Mouse (Mus musculus) heart, adult 2 months (tissue): Measurements from ENCODE around the gene Lins1. TPM values are rescaled to one million over a fixed set of nuclear protein-coding genes. Genes with fewer than 3 reads are reported as not detected.

Experiments
- DNase-seq, 2 experiments: peaks; one replicate each; pipeline ENCODE4 v3.0.0; 2021
- H3K27ac ChIP-seq: fragments of 200-600 bp; 2 replicates; pipeline ENCODE4 v1.8.1; 2022
- H3K27me3 ChIP-seq: fragments of 200-500 bp; 2 replicates; pipeline ENCODE4 v1.6.1; 2012; ENCODE audit warnings: mild to moderate bottlenecking, low read length, inconsistent platforms, mixed read lengths; ENCODE audit not compliant: control insufficient read depth, insufficient read depth
- H3K36me3 ChIP-seq: fragments of 200-500 bp; 2 replicates; pipeline ENCODE4 v1.6.1; 2012; ENCODE audit warnings: low read length, inconsistent platforms; ENCODE audit not compliant: control insufficient read depth, insufficient read depth
- H3K4me1 ChIP-seq: fragments of 200-500 bp; 2 replicates; pipeline ENCODE4 v1.6.1; 2011; ENCODE audit warnings: low read length; ENCODE audit not compliant: control insufficient read depth, insufficient read depth
- H3K4me3 ChIP-seq: fragments of 200-600 bp; 2 replicates; pipeline ENCODE4 v1.8.1; 2022
- H3K79me2 ChIP-seq: fragments of 200-500 bp; replicated peaks from 2 replicates; pipeline ENCODE4 v1.6.1; 2012; ENCODE audit warnings: mild to moderate bottlenecking, inconsistent platforms, low read length, moderate library complexity, mixed read lengths; ENCODE audit not compliant: control insufficient read depth, insufficient read depth
- H3K9ac ChIP-seq: fragments of 200-500 bp; 2 replicates; pipeline ENCODE4 v1.6.1; 2012; ENCODE audit warnings: low read depth, mild to moderate bottlenecking, control low read depth, inconsistent platforms, low read length, mixed read lengths
- CTCF ChIP-seq: fragments of 200-600 bp; IDR thresholded peaks from 2 replicates; pipeline ENCODE4 v1.8.1; 2022; ENCODE audit warnings: antibody characterized with exemption, mild to moderate bottlenecking, moderate library complexity
- EP300 ChIP-seq: fragments of 200-500 bp; IDR thresholded peaks from 2 replicates; pipeline ENCODE4 v1.6.1; 2011; ENCODE audit warnings: low read depth, low read length, control low read depth; ENCODE audit not compliant: insufficient read depth
- POLR2A ChIP-seq: fragments of 200-500 bp; IDR thresholded peaks from 2 replicates; pipeline ENCODE4 v1.6.1; 2011; ENCODE audit warnings: mild to moderate bottlenecking, low read depth, low read length, control low read depth; ENCODE audit not compliant: insufficient read depth
- WGBS: fragments of 180-500 bp; shearing (Covaris S2); methylation state at CpG from one replicate; pipeline ENCODE4 v1.1.7; 2018; 5-methylcytosine and 5-hydroxymethylcytosine counted together
- intact Hi-C: fragments of 180-260 bp; cut with DNase I; formaldehyde crosslinking; loops from one replicate; pipeline ENCODE4 v1.15.1; 2025
- polyA plus RNA-seq: library from polyadenylated mRNA; depleted of rRNA; stranded (reverse); fragments of >200 nt; gene quantifications from 2 replicates; pipeline ENCODE4 v1.2.3, GENCODE M21; 2012
- total RNA-seq, 2 experiments: library from RNA; stranded (reverse); gene quantifications; 2 replicates each; pipeline ENCODE4 v1.2.3; 2021

The Lins1 gene
- total and polyA plus RNA-seq, 3 experiments, result 3.0 to 3.5 (median 3.2) TPM

GRCm38 (mm10) chr7:66711166-66711565 is 21.5 kb downstream of the Lins1 start:
- Histone ChIP-seq H3K27me3 (no peaks in the 10 kb centered on the region), H3K79me2 (no peaks in the 10 kb centered on the region), H3K4me1 (no peaks in the 10 kb centered on the region), H3K36me3 (no peaks in the 10 kb centered on the region), H3K4me3 (no peak overlapping the region), H3K9ac (no peak overlapping the region), H3K27ac (no peak overlapping the region)
- no peak for TF ChIP-seq EP300
- TF ChIP-seq POLR2A, result no peak
- TF ChIP-seq CTCF, result peak; percentile 68
- intact Hi-C loops, result loop anchor here (1.0 to 5.0 kb wide), 3 partner anchors 128 to 921 kb away; partner anchors contain the start of gene Adamts17
- DNase-seq, result no peak
- WGBS, result 21% methylated on average over 2 of the region's 2 CpGs

- 91% methylated on average over 4 of the region's 4 CpGs for WGBS
- Histone ChIP-seq H3K9ac (no peak overlapping the region), H3K4me1 (no peaks in the 10 kb centered on the region), H3K36me3 (no peaks in the 10 kb centered on the region), H3K4me3 (no peak overlapping the region), H3K27ac (no peak overlapping the region), H3K27me3 (no peaks in the 10 kb centered on the region), H3K79me2 (no peaks in the 10 kb centered on the region)
- TF ChIP-seq EP300, result no peak
- TF ChIP-seq CTCF, result no peak
- TF ChIP-seq POLR2A, result no peak
- intact Hi-C loops, result no loop called here
- no peak for DNase-seq
These were observed 34.8 kb downstream of the Lins1 start for GRCm38 (mm10) chr7:66724514-66724913.

- Histone ChIP-seq H3K79me2 (no peaks in the 10 kb centered on the region), H3K27me3 (no peaks in the 10 kb centered on the region), H3K9ac (no peak overlapping the region), H3K36me3 (no peaks in the 10 kb centered on the region), H3K27ac (no peak overlapping the region), H3K4me3 (no peak overlapping the region), H3K4me1 (no peaks in the 10 kb centered on the region)
- DNase-seq, result no peak
- TF ChIP-seq CTCF (no peak), POLR2A (no peak), EP300 (no peak)
- intact Hi-C loops, result no loop called here
- WGBS, result 65% methylated on average over 6 of the region's 6 CpGs
These were observed 35.3 kb downstream of the Lins1 start for GRCm38 (mm10) chr7:66724954-66725353.

DNA sequence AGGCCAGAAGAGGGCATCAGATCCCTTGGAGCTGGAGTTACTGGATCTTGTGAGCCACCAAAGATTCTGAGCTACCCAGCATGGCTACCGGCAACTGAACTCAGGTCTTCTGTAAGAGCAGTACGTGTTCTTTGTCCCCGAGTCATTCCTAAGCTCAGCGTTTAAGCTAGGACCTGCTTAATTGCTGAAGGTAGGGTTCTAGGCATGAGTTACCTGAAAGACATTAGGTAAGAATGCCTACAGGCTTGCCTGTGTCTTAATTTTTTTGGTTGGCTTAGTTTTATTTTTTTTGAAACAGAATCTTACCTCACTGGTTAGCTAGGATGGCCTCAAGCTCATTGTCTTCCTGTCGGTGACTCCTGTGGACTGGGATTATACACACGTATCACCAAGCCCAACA is 38.4 kb downstream of the Lins1 start:
- intact Hi-C loops, result no loop called here
- Histone ChIP-seq H3K4me3 (no peak overlapping the region), H3K9ac (no peak overlapping the region), H3K4me1 (no peaks in the 10 kb centered on the region), H3K36me3 (no peaks in the 10 kb centered on the region), H3K79me2 (no peaks in the 10 kb centered on the region), H3K27ac (no peak overlapping the region), H3K27me3 (no peaks in the 10 kb centered on the region)
- no peak for DNase-seq
- 92% methylated on average over 6 of the region's 6 CpGs for WGBS
- no peak for TF ChIP-seq EP300
- no peak for TF ChIP-seq POLR2A
- no peak for TF ChIP-seq CTCF

- intact Hi-C loops, result no loop called here
- no peak overlapping the region for H3K27ac ChIP-seq
- no peaks in the 10 kb centered on the region for H3K4me1 ChIP-seq
- whole genome bisulfite sequencing, result 77% methylated on average over 2 of the region's 2 CpGs
- no peak for DNase-seq
- no peaks in the 10 kb centered on the region for H3K27me3 ChIP-seq
- no peaks in the 10 kb centered on the region for H3K36me3 ChIP-seq
- H3K4me3 ChIP-seq, result no peak overlapping the region
- H3K9ac ChIP-seq, result no peak overlapping the region
- H3K79me2 ChIP-seq, result no peaks in the 10 kb centered on the region
- no peak for TF ChIP-seq EP300
- no peak for TF ChIP-seq CTCF
- no peak for TF ChIP-seq POLR2A
These were observed 39.5 kb downstream of the Lins1 start for GRCm38 (mm10) chr7:66729232-66729631.

DNA sequence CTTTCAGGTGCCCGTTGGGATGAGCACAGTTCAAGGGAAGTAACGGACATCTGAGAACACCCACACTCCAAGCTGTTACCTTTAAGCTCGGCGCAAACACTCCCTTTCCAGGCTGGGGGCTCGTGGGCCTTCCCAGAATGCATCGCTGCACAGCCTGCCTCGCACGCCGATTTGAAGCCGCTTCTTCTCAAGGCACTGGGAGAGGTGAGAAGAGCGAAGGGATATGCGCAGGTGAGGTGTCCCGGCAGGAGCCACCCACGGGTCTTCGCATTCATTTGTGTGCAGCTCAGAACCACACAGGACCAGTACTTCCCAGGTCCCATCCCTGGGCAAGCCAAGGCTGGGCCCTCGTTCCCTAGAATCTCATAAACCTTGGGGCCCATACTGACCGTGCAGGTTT is 43.7 kb downstream of the Lins1 start:
- no peak for TF ChIP-seq CTCF
- no peak for TF ChIP-seq EP300
- TF ChIP-seq POLR2A, result no peak
- no peak overlapping the region for H3K9ac ChIP-seq
- no peak for DNase-seq
- H3K4me1 ChIP-seq, result no peaks in the 10 kb centered on the region
- no peak overlapping the region for H3K4me3 ChIP-seq
- H3K79me2 ChIP-seq, result no peaks in the 10 kb centered on the region
- H3K27ac ChIP-seq, result no peak overlapping the region
- H3K27me3 ChIP-seq, result no peaks in the 10 kb centered on the region
- intact Hi-C loops, result no loop called here
- H3K36me3 ChIP-seq, result no peaks in the 10 kb centered on the region
- WGBS, result 92% methylated on average over 17 of the region's 17 CpGs

DNA sequence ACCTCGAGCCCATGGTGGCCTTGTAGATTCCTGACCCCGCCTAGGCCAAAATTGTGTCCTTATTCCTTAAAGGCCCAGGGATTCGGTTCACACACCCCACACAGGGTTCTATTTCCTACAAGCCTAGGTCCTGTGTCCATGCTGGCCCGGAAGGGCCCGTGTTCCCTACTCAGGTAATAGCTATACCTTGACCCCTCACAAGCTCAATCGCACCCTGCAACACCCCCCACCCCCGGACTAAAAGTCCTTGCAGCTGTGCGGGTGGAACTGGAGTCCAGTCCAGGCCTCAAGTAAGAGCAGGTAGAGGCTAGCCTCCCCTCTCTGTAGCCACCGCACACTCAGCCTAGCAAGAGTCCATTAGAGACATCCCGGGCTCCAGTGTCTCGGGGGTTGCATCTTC is 44.2 kb downstream of the Lins1 start:
- 91% methylated on average over 11 of the region's 11 CpGs for WGBS
- H3K36me3 ChIP-seq, result no peaks in the 10 kb centered on the region
- no peak for TF ChIP-seq EP300
- TF ChIP-seq CTCF, result no peak
- no peak for TF ChIP-seq POLR2A
- H3K9ac ChIP-seq, result no peak overlapping the region
- intact Hi-C loops, result no loop called here
- no peak overlapping the region for H3K4me3 ChIP-seq
- no peaks in the 10 kb centered on the region for H3K27me3 ChIP-seq
- H3K27ac ChIP-seq, result no peak overlapping the region
- no peaks in the 10 kb centered on the region for H3K79me2 ChIP-seq
- no peak for DNase-seq
- H3K4me1 ChIP-seq, result no peaks in the 10 kb centered on the region
